Comparison of ENCODE assay signal across 14 mouse cellular contexts in the genomic region with DNA sequence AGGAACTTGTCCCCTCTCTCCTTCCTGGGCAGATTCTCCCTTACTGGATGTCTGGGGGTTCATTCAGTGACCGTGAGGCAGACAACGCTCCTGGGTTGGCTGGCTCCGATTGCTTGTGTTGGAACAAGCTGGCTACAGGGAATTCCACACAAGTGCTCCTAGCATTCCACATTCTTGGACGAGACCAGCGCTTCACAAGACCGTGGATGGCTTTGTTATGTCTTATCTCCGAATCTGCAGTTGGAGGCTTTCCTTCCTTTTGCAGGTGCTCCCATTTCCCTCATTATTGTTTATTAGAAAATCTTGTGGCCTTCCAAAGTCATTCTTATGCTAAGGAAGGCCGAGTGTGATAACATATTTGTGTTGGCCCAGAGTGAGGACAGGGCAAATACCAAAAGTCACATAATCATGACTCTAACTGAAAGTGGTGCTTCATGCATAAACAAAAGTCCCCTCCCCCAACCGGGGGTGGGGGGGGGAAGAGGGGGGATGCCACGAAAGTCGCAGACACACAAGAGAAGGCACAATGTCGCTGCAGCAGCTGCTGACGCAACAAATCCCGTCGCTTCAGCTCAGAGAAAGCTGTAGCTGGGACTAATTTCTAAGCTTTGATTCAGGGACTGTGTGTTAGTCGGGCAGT.
DNase-seq lines count a peak whose midpoint lies in the region; ATAC-seq and TF ChIP-seq lines count a peak whose summit lies in the region.
"Had no signal": no experiment of that assay in that cellular context is flagged by ENCODE, and none has a peak within 500 bp of the region (broad histone marks: within the 10 kb centered on the region; RNA-seq: fewer than 3 reads in every experiment).

No protein-coding gene starts in this region.

- H3K27me3 ChIP-seq in midbrain, embryonic 10.5 days (ENCODE audit: low read depth, poor library complexity, severe bottlenecking): no peaks in the 10 kb centered on the region
- H3K27me3 ChIP-seq in midbrain, embryonic 15.5 days (replicated peaks): no peaks in the 10 kb centered on the region
- no peaks in the 10 kb centered on the region for H3K27me3 ChIP-seq in heart, postnatal 0 days (ENCODE audit: control insufficient read depth, insufficient read depth, low read length)
- H3K27me3 ChIP-seq in liver, embryonic 11.5 days (replicated peaks; ENCODE audit: control insufficient read depth, insufficient read depth, low read length): no peaks in the 10 kb centered on the region
- H3K27me3 ChIP-seq: embryonic facial prominence, embryonic 13.5 days; intestine, embryonic 15.5 days; megakaryocyte, embryonic 14.5 days; neural tube, embryonic 12.5 days had no signal

- TF ChIP-seq CTCF in heart, postnatal 0 days (IDR thresholded peaks at IDR 0.05; ENCODE audit: low read depth): no peak

- no peak overlapping the region for H3K4me2 ChIP-seq in midbrain, embryonic 15.5 days
- H3K4me2 ChIP-seq in heart, postnatal 0 days (ENCODE audit: low read depth, low read length): peak overlapping the region; percentile 30; the same call in 1 of the 2 replicates
- no peak overlapping the region for H3K4me2 ChIP-seq in liver, embryonic 11.5 days
- H3K4me2 ChIP-seq: embryonic facial prominence, embryonic 13.5 days; intestine, embryonic 15.5 days; neural tube, embryonic 12.5 days had no signal

- 73% methylated on average over 16 of the region's 16 CpGs for WGBS in midbrain, embryonic 10.5 days
- 54% methylated on average over 16 of the region's 16 CpGs for WGBS in midbrain, embryonic 15.5 days
- WGBS in heart, postnatal 0 days: 35% methylated on average over 16 of the region's 16 CpGs
- WGBS in liver, embryonic 11.5 days: 63% methylated on average over 16 of the region's 16 CpGs

- peak overlapping the region; percentile 23; the same call in 1 of the 2 replicates for H3K27ac ChIP-seq in midbrain, embryonic 10.5 days (replicated peaks)
- no peak overlapping the region for H3K27ac ChIP-seq in midbrain, embryonic 15.5 days
- peak overlapping the region; percentile 55 for H3K27ac ChIP-seq in heart, postnatal 0 days (ENCODE audit: low read depth)
- no peak overlapping the region for H3K27ac ChIP-seq in liver, embryonic 11.5 days (ENCODE audit: low read depth, low read length)
- H3K27ac ChIP-seq: embryonic facial prominence, embryonic 13.5 days; intestine, embryonic 15.5 days; neural tube, embryonic 12.5 days; stomach, postnatal 0 days had no signal

- no peak for ATAC-seq in midbrain, embryonic 15.5 days (replicated peaks)
- peak; percentile 75 for ATAC-seq in heart, postnatal 0 days (ENCODE audit: insufficient read depth, low read depth)
- no peak for ATAC-seq in liver, embryonic 11.5 days (replicated peaks; ENCODE audit: low FRiP score)
- ATAC-seq: intestine, embryonic 15.5 days had no signal

- H3K4me1 ChIP-seq in midbrain, embryonic 10.5 days: 0 out of 2 replicates have a peak, but pooled peaks cover 5% of the 10 kb centered on the region
- no peaks in the 10 kb centered on the region for H3K4me1 ChIP-seq in midbrain, embryonic 15.5 days
- 0 out of 2 replicates have a peak, but pooled peaks cover 8% of the 10 kb centered on the region for H3K4me1 ChIP-seq in heart, postnatal 0 days (ENCODE audit: control insufficient read depth, insufficient read depth)
- no peaks in the 10 kb centered on the region for H3K4me1 ChIP-seq in liver, embryonic 11.5 days (replicated peaks; ENCODE audit: control insufficient read depth, insufficient read depth, low read length)
- H3K4me1 ChIP-seq: intestine, embryonic 15.5 days; megakaryocyte, embryonic 14.5 days; neural tube, embryonic 12.5 days had no signal

- no peak overlapping the region for H3K9ac ChIP-seq in midbrain, embryonic 15.5 days
- no peak overlapping the region for H3K9ac ChIP-seq in heart, postnatal 0 days (replicated peaks; ENCODE audit: low read depth, low read length)
- H3K9ac ChIP-seq in liver, embryonic 11.5 days (ENCODE audit: low read depth, low read length): no peak overlapping the region
- H3K9ac ChIP-seq: embryonic facial prominence, embryonic 13.5 days; intestine, embryonic 15.5 days; neural tube, embryonic 12.5 days had no signal

- no peak overlapping the region for H3K4me3 ChIP-seq in midbrain, embryonic 10.5 days
- no peak overlapping the region for H3K4me3 ChIP-seq in midbrain, embryonic 15.5 days
- H3K4me3 ChIP-seq in heart, postnatal 0 days (ENCODE audit: low read depth, low read length): no peak overlapping the region
- H3K4me3 ChIP-seq in liver, embryonic 11.5 days (ENCODE audit: low read depth, low read length): no peak overlapping the region
- H3K4me3 ChIP-seq: embryonic facial prominence, embryonic 13.5 days; intestine, embryonic 15.5 days; megakaryocyte, embryonic 14.5 days; neural tube, embryonic 12.5 days had no signal

- H3K36me3 ChIP-seq in midbrain, embryonic 10.5 days: no peaks in the 10 kb centered on the region
- H3K36me3 ChIP-seq in midbrain, embryonic 15.5 days (replicated peaks): no peaks in the 10 kb centered on the region
- no peaks in the 10 kb centered on the region for H3K36me3 ChIP-seq in heart, postnatal 0 days (replicated peaks; ENCODE audit: control insufficient read depth, insufficient read depth, low read length)
- no peaks in the 10 kb centered on the region for H3K36me3 ChIP-seq in liver, embryonic 11.5 days (ENCODE audit: control insufficient read depth, insufficient read depth, low read length)
- H3K36me3 ChIP-seq: embryonic facial prominence, embryonic 13.5 days; intestine, embryonic 15.5 days; neural tube, embryonic 12.5 days had no signal

- no peak for DNase-seq in midbrain, embryonic 10.5 days (ENCODE audit: low spot score)
- DNase-seq in heart, postnatal 0 days (ENCODE audit: low spot score): peak; percentile 43
- DNase-seq in liver, embryonic 11.5 days (ENCODE audit: low spot score): peak; percentile 23
- DNase-seq in adipocyte (ENCODE audit: low spot score): no peak
- no peak for DNase-seq in spleen, postnatal 36 days (ENCODE audit: low spot score in 2 of 2)
- DNase-seq in frontal cortex, postnatal 25 days (ENCODE audit: low spot score in 2 of 2): no peak
- DNase-seq: left cerebral cortex, postnatal 4 days; right cerebral cortex, postnatal 14 days had no signal

- TF ChIP-seq EP300 in heart, postnatal 0 days (IDR thresholded peaks at IDR 0.05; ENCODE audit: low read depth): peak; percentile 62; the same call in 1 of the 2 replicates

- H3K9me3 ChIP-seq in midbrain, embryonic 10.5 days (replicated peaks): no peaks in the 10 kb centered on the region
- H3K9me3 ChIP-seq in midbrain, embryonic 15.5 days: no peaks in the 10 kb centered on the region
- no peaks in the 10 kb centered on the region for H3K9me3 ChIP-seq in heart, postnatal 0 days (replicated peaks; ENCODE audit: control insufficient read depth, low read length)
- H3K9me3 ChIP-seq in liver, embryonic 11.5 days (ENCODE audit: control insufficient read depth, low read length): no peaks in the 10 kb centered on the region
- H3K9me3 ChIP-seq: embryonic facial prominence, embryonic 13.5 days; intestine, embryonic 15.5 days; neural tube, embryonic 12.5 days had no signal

Comparison
In these comparisons a context has a peak if more than half of its experiments do, and no peak if none do; other contexts are left out.
1. H3K27ac ChIP-seq: peak in midbrain, embryonic 10.5 days (single experiment) and heart, postnatal 0 days (single experiment); none in midbrain, embryonic 15.5 days (single experiment) and liver, embryonic 11.5 days (single experiment).
2. DNase-seq: peak in heart, postnatal 0 days (single experiment) and liver, embryonic 11.5 days (single experiment); none in midbrain, embryonic 10.5 days (single experiment), adipocyte (single experiment), spleen, postnatal 36 days (0 of 2) and frontal cortex, postnatal 25 days (0 of 2).